Mouse (Mus musculus) adrenal gland, adult 18-20 months (tissue): ENCODE results near the gene Plcl2. TPM values are rescaled to one million over a fixed set of nuclear protein-coding genes. Genes with fewer than 3 reads are reported as not detected.
"Not testable (repeated sequence)": the region's sequence is repeated elsewhere in the genome, so short reads cannot be mapped to it uniquely, and the experiment has no call there.

ENCODE experiments used
- DNase-seq, 2 experiments: peaks; one replicate each; pipeline ENCODE4 v3.0.0; 2021 to 2022; ENCODE audit warnings: low spot score in 2 of 2
- total RNA-seq, 2 experiments: library from RNA; stranded (reverse); gene quantifications; 1 replicate in 1 of 2; 2 replicates in 1 of 2; pipeline ENCODE4 v1.2.3; 2021

Gene Plcl2
- total RNA-seq, 2 experiments from 2014 or later, result 48.7 to 58.0 TPM

GRCm38 (mm10) chr17:50525821-50526220, 16.6 kb downstream of the Plcl2 start:
- DNase-seq, result no peak

GRCm38 (mm10) chr17:50530089-50530488, 20.9 kb downstream of the Plcl2 start:
- no peak for DNase-seq

- DNase-seq, result not testable (repeated sequence)
Observed at GRCm38 (mm10) chr17:50534889-50535288, 25.7 kb downstream of the Plcl2 start.

- DNase-seq, result no peak
Observed at GRCm38 (mm10) chr17:50536409-50537194, 27.4 kb downstream of the Plcl2 start.

- no peak for DNase-seq
Observed at GRCm38 (mm10) chr17:50537786-50538185, 28.6 kb downstream of the Plcl2 start.

GRCm38 (mm10) chr17:50544860-50545259, 35.7 kb downstream of the Plcl2 start:
- DNase-seq, result no peak

GRCm38 (mm10) chr17:50545274-50545673, 36.1 kb downstream of the Plcl2 start:
- DNase-seq, result no peak

GRCm38 (mm10) chr17:50552130-50552529, 42.9 kb downstream of the Plcl2 start:
- DNase-seq, result no peak

- no peak for DNase-seq
Observed at GRCm38 (mm10) chr17:50557566-50558238, 48.5 kb downstream of the Plcl2 start.

- DNase-seq, result no peak
Observed at GRCm38 (mm10) chr17:50558239-50558625, 49.0 kb downstream of the Plcl2 start.

- no peak for DNase-seq
Observed at GRCm38 (mm10) chr17:50565376-50566123, 56.3 kb downstream of the Plcl2 start.

- DNase-seq, result no peak
Observed at GRCm38 (mm10) chr17:50568846-50569245, 59.6 kb downstream of the Plcl2 start.

GRCm38 (mm10) chr17:50570228-50570627, 61.0 kb downstream of the Plcl2 start:
- DNase-seq, result not testable (repeated sequence)

- DNase-seq, result no peak
Observed at GRCm38 (mm10) chr17:50570681-50571398, 61.6 kb downstream of the Plcl2 start.

- DNase-seq, result no peak
Observed at GRCm38 (mm10) chr17:50574161-50574560, 65.0 kb downstream of the Plcl2 start.

GRCm38 (mm10) chr17:50580416-50580815, 71.2 kb downstream of the Plcl2 start:
- no peak for DNase-seq

GRCm38 (mm10) chr17:50586834-50587233, 77.6 kb downstream of the Plcl2 start:
- DNase-seq, result no peak

- DNase-seq, result no peak
Observed at GRCm38 (mm10) chr17:50587941-50588340, 78.7 kb downstream of the Plcl2 start.

GRCm38 (mm10) chr17:50600178-50600577, 91.0 kb downstream of the Plcl2 start:
- no peak for DNase-seq

GRCm38 (mm10) chr17:50600696-50601095, 91.5 kb downstream of the Plcl2 start:
- DNase-seq, result no peak

- no peak for DNase-seq
Observed at GRCm38 (mm10) chr17:50606890-50607289, 97.7 kb downstream of the Plcl2 start.
